Mouse (Mus musculus) ovary, postnatal 10 days (tissue): ENCODE measurements at regions not wholly inside any gene's neighbourhood (a gene's known extent, or its start where the extent isn't known, plus 50 kb on each side); places are given as distances from the start of the nearest gene placed in this dataset.

Experiments
- DNase-seq: peaks from one replicate; pipeline ENCODE4 v3.0.0; 2022; ENCODE audit warnings: low spot score

GRCm38 (mm10) chr12:112335641-112336040, 153.6 kb upstream of the A530016L24Rik start:
- no peak for DNase-seq

- no peak for DNase-seq
These were observed 152.5 kb upstream of the A530016L24Rik start for GRCm38 (mm10) chr12:112336691-112337295.

GRCm38 (mm10) chr12:112337443-112337842, 151.8 kb upstream of the A530016L24Rik start:
- DNase-seq = no peak

GRCm38 (mm10) chr12:112338976-112339375, 150.3 kb upstream of the A530016L24Rik start:
- DNase-seq = no peak

- DNase-seq = no peak
These were observed 149.6 kb upstream of the A530016L24Rik start for GRCm38 (mm10) chr12:112339481-112340179.

- no peak for DNase-seq
These were observed 149.0 kb upstream of the A530016L24Rik start for GRCm38 (mm10) chr12:112340248-112340647.

GRCm38 (mm10) chr12:112341726-112342469, 147.3 kb upstream of the A530016L24Rik start:
- no peak for DNase-seq

GRCm38 (mm10) chr12:112343064-112343463, 146.2 kb upstream of the A530016L24Rik start:
- DNase-seq = no peak

- no peak for DNase-seq
These were observed 145.0 kb upstream of the A530016L24Rik start for GRCm38 (mm10) chr12:112344285-112344684.

GRCm38 (mm10) chr12:112345797-112346196, 143.5 kb upstream of the A530016L24Rik start:
- no peak for DNase-seq

- no peak for DNase-seq
These were observed 141.1 kb upstream of the A530016L24Rik start for GRCm38 (mm10) chr12:112348116-112348515.

GRCm38 (mm10) chr12:112349676-112350318, 139.5 kb upstream of the A530016L24Rik start:
- no peak for DNase-seq

- no peak for DNase-seq
These were observed 138.5 kb upstream of the A530016L24Rik start for GRCm38 (mm10) chr12:112350733-112351132.

- no peak for DNase-seq
These were observed 125.9 kb upstream of the A530016L24Rik start for GRCm38 (mm10) chr12:112363349-112363748.

- DNase-seq = no peak
These were observed 122.0 kb upstream of the A530016L24Rik start for GRCm38 (mm10) chr12:112367221-112367620.

GRCm38 (mm10) chr12:112368112-112368511, 121.1 kb upstream of the A530016L24Rik start:
- no peak for DNase-seq

- no peak for DNase-seq
These were observed 119.5 kb upstream of the A530016L24Rik start for GRCm38 (mm10) chr12:112369581-112370371.

GRCm38 (mm10) chr12:112372234-112373050, 116.8 kb upstream of the A530016L24Rik start:
- no peak for DNase-seq

- no peak for DNase-seq
These were observed 115.3 kb upstream of the A530016L24Rik start for GRCm38 (mm10) chr12:112373966-112374365.

- no peak for DNase-seq
These were observed 113.0 kb upstream of the A530016L24Rik start for GRCm38 (mm10) chr12:112376236-112376635.

GRCm38 (mm10) chr12:112376701-112377100, 112.5 kb upstream of the A530016L24Rik start:
- DNase-seq = no peak
